Mouse (Mus musculus) megakaryocyte progenitor cell, adult 5-6 weeks (primary cell): ENCODE data around the gene Cdc34b. TPM values are rescaled to one million over a fixed set of nuclear protein-coding genes. Genes with fewer than 3 reads are reported as not detected.
A peak's percentile ranks its signal among the peaks of the same experiment; 100 is the strongest.
"Not testable (repeated sequence)": the region's sequence is repeated elsewhere in the genome, so short reads cannot be mapped to it uniquely, and the experiment has no call there.

ENCODE experiments used
- ATAC-seq: replicated peaks from 2 replicates; pipeline ENCODE4 v1.8.0; 2016; ENCODE audit warnings: mild to moderate bottlenecking, moderate TSS enrichment, inconsistent platforms; ENCODE audit not compliant: poor library complexity
- total RNA-seq, 2 experiments: library from RNA; stranded (forward) in 1 of 2; stranded (reverse) in 1 of 2; fragments of 157-497, 149-512 nt in 1 of 2; fragments of 200-1000 nt in 1 of 2; gene quantifications; 2 replicates each; pipeline versions ENCODE4 v1.2.3 to v1.2.4; 2015 to 2017

Cdc34b gene
- total RNA-seq (2015) = not detected in 2 replicates
- not detected in 2 replicates for total RNA-seq (2017)

- ATAC-seq = no peak
Measured at GRCm38 (mm10) chr11:94741732-94742272, at the start of gene Cdc34b. Gene Cdc34b (plus strand): TSS chr11:94741782.

DNA sequence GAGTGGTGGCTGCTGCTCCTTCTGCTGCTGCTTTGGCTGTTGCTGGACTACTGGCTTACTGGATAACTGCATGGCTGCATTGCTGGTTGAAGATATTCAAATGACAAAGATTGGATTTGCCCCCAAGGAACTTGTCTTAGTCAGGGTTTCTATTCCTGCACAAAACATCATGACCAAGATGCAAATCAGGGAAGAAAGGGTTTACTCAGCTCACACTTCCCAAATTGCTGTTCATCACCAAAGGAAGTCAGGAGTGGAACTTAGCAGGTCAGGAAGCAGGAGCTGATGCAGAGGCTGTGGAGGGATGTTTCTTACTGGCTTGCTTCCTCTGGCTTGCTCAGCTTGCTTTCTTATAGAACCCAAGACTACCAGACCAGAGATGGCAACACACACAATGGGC, 49.1 kb upstream of the Cdc34b start:
- not testable (repeated sequence) for ATAC-seq

- ATAC-seq = no peak
Measured at GRCm38 (mm10) chr11:94695508-94695907, 46.1 kb upstream of the Cdc34b start.

GRCm38 (mm10) chr11:94697140-94697539, 44.4 kb upstream of the Cdc34b start:
- ATAC-seq = no peak

DNA sequence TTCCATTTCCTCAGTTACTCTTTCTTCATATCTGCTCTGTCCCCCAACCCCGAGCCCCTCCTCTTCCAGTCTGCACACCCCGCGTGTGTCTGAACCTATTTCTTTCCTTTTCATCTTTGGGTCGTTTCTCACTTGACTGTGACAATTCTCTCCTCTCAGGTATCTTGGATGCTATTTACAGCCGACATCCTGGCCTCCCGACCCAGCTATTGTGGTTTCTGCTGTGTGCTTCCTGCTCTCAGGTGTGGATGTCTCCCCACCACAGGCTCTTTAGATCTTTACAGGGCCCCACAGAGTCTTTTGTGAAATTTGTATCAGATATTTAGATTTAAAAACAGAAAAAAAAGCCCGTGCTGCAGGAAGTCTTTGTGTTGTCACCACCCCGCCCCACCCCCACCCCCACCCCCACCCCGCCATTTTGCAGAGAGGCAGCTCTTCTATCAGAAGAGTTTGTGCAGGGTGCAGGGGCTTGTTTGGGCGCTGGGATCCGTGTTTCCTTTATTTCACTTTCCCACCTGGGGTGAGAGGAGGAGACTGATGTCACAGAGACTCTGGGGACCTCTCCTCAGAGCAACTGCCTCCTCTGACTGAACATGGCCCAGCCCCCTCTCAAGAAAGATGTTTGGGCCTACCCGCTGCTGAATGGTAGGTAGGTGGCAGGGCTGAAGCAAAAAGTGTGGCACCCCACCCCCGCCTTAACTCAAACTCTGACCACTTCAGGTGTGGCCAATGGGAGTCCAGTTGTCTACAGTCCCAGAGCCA, 43.7 kb upstream of the Cdc34b start:
- no peak for ATAC-seq

DNA sequence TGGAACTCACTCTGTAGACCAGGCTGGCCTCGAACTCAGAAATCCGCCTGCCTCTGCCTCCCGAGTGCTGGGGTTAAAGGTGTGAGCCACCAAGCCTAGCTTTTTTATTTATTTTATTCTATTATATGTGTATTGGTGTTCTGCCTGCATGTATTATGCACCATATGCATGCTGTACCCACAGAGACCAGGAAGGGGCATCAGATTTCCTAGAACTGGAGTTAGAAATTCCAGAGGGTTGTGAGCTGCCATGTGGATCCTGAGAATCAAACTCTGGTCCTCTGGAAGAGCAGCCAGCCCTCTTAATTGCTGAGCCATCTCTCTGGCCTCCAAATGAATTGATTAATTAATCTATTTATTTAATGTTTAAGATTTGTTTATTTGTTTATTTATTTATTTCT, 42.2 kb upstream of the Cdc34b start:
- ATAC-seq = no peak

GRCm38 (mm10) chr11:94701401-94702215, 40.0 kb upstream of the Cdc34b start:
- ATAC-seq = no peak

- no peak for ATAC-seq
Measured at GRCm38 (mm10) chr11:94702216-94702610, 39.4 kb upstream of the Cdc34b start.

DNA sequence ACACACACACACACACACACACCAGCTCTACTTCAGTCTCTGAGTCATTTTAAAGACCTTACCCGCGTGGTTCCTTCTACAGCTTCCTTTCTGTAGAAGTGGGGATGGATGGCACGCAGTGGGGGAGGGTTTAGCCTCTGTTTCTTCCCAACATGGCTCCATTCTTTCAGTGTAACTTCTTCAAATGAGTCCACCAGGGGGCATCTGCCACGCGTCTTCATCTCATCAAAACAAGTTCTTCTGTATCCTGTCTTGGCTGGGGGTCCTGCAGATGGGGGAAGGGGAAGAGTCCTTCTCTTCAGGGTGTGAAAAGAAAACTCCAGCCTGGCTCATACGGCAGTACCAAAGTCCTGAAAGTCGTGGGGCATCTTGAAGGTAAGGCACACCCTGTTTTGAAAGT, 37.6 kb upstream of the Cdc34b start:
- no peak for ATAC-seq

DNA sequence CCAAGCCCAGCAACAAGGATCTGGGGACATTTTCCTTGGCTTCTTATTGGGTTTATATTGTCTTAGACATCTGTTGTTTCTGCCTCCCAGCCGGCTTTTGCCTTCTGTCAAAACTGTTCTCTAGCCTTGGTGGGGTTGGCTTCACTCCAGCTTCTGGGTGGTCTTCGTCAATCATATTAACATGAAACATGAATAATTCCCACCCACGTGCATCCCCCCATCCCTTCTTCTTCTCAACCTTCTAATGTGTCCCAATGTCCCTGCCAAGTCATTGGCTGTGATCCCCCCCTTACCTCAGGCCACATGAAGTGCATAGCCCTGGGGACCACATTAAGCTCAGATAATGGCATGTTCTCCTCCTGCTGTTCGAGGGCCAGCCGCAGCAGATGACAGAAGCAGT, 37.1 kb upstream of the Cdc34b start, which contains the start of gene Gm11541:
Gene Gm11541 (minus strand): TSS at position 28 of the 400 bp plus-strand sequence.
- no peak for ATAC-seq

GRCm38 (mm10) chr11:94713246-94713860, 28.2 kb upstream of the Cdc34b start:
- ATAC-seq = no peak

DNA sequence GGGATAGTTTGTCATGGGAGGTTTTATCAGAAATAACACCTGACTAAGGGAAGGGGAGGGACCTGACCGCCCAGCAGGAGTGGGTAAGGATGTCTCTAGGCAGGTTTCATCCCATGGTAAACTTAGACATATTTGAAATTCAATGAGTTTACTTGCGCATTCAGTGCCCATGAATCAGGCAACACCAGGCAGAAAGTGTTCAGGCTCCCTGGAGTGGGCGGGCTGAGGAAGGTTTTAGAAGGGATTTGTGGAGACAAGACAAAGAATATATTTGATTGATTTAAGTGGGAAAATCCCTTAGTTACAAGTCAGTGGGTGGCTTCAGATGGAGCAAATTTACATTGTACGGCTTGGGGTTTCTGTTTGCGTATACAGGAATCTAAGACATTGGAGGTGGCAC, 26.0 kb upstream of the Cdc34b start:
- no peak for ATAC-seq

DNA sequence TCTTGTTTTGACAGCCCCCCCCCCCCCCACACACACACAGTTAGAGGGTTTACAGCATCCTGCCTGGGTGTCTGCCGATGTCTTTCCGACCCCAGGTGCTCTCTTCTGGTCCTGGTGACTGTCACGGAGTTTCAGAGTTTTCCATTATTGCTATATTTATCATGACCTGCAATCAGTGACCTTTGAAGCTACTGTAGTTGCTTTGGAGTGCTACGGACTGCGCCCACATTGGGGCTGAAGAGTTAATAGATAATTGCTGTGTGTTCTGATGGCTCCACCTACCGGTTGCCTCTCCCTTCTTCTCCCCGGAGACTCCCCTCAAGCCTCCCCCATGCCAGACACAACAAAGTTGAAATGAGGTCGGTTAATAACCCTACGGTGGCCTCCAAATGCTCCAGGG, 24.8 kb upstream of the Cdc34b start:
- peak; percentile 66 for ATAC-seq

DNA sequence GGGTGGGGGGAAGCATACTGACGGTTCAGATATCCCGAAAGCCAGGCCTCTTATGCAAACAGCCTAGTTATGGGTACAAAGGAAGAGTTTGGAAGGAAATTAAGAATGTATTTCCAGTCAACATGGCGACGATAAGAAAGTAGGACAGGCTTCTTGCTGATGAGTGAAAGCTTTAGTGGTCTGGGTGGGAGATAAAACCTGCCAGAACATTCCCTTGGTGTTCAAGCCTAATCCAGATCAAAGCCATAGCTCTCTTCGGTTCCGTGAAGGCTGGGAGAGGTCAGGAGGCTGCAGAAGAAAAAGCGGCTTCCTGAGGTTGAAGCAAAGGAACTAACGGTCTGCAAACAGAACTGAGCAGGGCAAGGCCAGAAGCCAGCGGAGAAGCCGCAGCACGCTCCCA, 24.3 kb upstream of the Cdc34b start:
- ATAC-seq = no peak

GRCm38 (mm10) chr11:94718113-94718909, 23.3 kb upstream of the Cdc34b start:
- ATAC-seq = peak; percentile 11; the same call in 1 of the 2 replicates

- ATAC-seq = no peak
Measured at GRCm38 (mm10) chr11:94719216-94719615, 22.4 kb upstream of the Cdc34b start.

DNA sequence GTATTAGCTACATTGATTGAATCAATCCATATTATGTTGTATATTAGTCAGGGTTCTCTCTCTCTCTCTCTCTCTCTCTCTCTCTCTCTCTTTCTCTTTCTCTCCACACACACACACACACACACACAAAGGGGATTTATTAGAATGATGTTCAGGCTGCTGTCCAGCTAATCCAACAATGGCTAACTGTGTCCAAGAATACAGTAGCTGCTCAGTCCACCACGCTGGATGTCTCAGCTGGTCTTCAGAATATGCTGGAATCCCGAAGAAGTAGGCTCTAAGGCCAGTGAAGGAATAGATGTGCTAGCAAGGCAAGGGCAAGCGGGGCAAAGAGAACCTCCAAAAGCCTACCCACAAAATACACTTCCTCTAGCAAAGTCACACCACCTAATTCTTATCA, 14.3 kb upstream of the Cdc34b start:
- ATAC-seq = no peak

GRCm38 (mm10) chr11:94728545-94728944, 13.0 kb upstream of the Cdc34b start:
- ATAC-seq = no peak

DNA sequence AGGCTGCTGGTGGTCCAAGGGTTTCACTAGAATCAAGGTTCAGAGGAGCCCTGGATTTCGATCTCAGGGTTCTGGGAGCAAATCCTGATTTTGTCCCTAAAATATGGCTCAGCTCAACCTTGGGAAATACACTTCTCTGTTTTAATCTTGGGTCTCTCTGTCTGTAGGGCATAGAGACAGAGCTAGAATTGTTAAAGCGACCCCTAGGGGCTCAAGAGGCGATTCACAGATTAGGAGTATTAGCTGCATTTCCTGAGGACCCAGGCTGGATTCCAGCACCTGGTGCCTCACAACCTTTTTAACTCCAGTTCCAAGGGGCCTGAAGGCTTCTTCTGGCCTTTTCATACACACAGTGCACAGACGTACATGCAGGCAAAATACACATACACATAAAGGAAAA, 12.0 kb upstream of the Cdc34b start:
- ATAC-seq = no peak; the same call in 1 of the 2 replicates

DNA sequence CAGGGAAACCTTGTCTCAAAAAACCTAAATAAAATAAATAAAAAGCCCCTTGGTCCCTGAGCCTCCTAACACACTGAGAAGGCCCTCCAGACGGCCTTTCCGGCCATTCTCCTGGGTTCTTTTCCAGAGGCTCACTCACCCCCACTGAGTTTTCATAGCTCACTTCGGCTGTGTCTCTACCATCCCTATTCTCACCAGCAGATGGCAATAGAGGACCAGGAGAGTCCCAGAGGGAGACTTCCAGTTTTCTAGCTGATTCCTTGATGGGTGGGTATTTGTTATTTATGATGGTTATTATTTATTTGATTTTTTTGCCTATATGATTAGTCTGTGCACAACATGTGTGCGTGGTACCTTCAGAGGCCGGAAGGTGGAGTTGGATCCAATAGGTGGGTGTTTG, 11.3 kb upstream of the Cdc34b start:
- peak; percentile 85 for ATAC-seq
